Mouse (Mus musculus) forebrain, embryonic 13.5 days (tissue): ENCODE measurements around the gene Btg4. TPM values are rescaled to one million over a fixed set of nuclear protein-coding genes. Genes with fewer than 3 reads are reported as not detected.

ENCODE experiments used
- ATAC-seq: fragments of 200-750 bp; cut with Nextera tagmentation; 2 replicates; pipeline ENCODE4 v1.8.0; 2017
- H3K27ac ChIP-seq: fragments of 300-500 bp; sonication (generic); 2 replicates; pipeline ENCODE4 v1.5.1; 2015; ENCODE audit warnings: inconsistent platforms, mild to moderate bottlenecking, moderate library complexity
- H3K27me3 ChIP-seq: fragments of 300-500 bp; sonication (generic); 2 replicates; pipeline ENCODE4 v1.6.1; 2015; ENCODE audit warnings: mild to moderate bottlenecking, inconsistent platforms
- H3K36me3 ChIP-seq: fragments of 300-500 bp; sonication (generic); 2 replicates; pipeline ENCODE4 v1.6.1; 2015; ENCODE audit warnings: mild to moderate bottlenecking, inconsistent platforms; ENCODE audit not compliant: poor library complexity, severe bottlenecking
- H3K4me1 ChIP-seq: fragments of 300-500 bp; sonication (generic); 2 replicates; pipeline ENCODE4 v1.6.1; 2015; ENCODE audit warnings: inconsistent platforms
- H3K4me2 ChIP-seq: fragments of 300-500 bp; sonication (generic); 2 replicates; pipeline ENCODE4 v1.6.1; 2015; ENCODE audit warnings: inconsistent platforms, mild to moderate bottlenecking, moderate library complexity
- H3K4me3 ChIP-seq: fragments of 300-500 bp; sonication (generic); 2 replicates; pipeline ENCODE4 v1.5.1; 2015; ENCODE audit warnings: mild to moderate bottlenecking, inconsistent platforms
- H3K9ac ChIP-seq: fragments of 300-500 bp; sonication (generic); 2 replicates; pipeline ENCODE4 v1.6.1; 2015; ENCODE audit warnings: mild to moderate bottlenecking, inconsistent platforms
- H3K9me3 ChIP-seq: fragments of 300-500 bp; sonication (generic); replicated peaks from 2 replicates; pipeline ENCODE4 v1.6.1; 2016; ENCODE audit warnings: inconsistent platforms
- WGBS: fragments of 180-500 bp; shearing (Covaris S2); methylation state at CpG from one replicate; pipeline ENCODE4 v1.1.7; 2015; 5-methylcytosine and 5-hydroxymethylcytosine counted together
- polyA plus RNA-seq: library from polyadenylated mRNA; unstranded; fragments of >200 nt; fragmentation: Nextera tagmentation; extraction: Ambion mirVana; gene quantifications from 2 replicates; pipeline ENCODE4 v1.2.1, GENCODE M21; 2015

Gene Btg4
- polyA plus RNA-seq, 1 experiment from 2014 or later: not detected

DNA sequence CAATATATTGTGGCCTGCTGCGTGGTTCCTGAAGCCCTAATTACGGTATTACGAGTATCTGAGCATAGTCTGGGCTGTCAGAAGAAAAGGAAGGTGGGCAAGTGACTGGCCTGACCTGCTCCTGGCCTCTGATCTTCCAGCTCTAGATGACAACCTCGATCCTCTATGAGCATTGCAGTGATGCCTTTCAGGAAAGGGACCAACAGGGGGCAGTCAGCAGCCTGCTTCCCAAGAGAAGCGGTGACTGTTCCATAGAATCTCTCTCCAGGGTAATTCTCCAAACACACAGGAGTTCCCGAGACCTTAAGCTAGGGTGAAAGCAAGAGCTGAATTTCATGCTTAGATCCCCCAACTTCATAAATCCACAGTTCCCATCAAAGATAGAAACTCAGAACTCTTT lies 83.5 kb downstream of the Btg4 start:
- Histone ChIP-seq H3K4me2 (no peak overlapping the region), H3K9me3 (no peaks in the 10 kb centered on the region), H3K36me3 (no peaks in the 10 kb centered on the region), H3K27me3 (no peaks in the 10 kb centered on the region), H3K9ac (no peak overlapping the region), H3K4me3 (no peak overlapping the region), H3K4me1 (peaks cover 8% of the 10 kb centered on the region), H3K27ac (no peak overlapping the region)
- 71% methylated on average over 6 of the region's 6 CpGs for WGBS
- ATAC-seq: no peak

DNA sequence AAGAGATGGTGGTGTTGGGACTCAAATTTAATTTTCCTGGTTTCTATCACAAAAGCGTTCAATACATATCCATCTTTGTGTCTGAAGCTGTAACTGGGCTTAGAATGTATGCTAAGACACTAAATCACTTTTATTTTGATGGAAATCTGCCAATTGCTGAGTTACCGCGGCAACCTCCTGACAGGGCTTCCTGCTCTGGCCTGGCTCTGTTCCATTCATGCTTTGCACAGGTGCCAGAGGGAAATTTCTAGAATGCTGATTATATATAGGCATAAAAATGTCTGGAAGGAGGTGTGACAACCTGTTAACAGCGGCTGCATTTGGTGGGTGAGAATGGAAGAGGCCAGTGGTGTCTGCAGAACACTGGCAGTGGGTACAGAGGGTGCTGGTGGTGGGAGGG lies 85.8 kb downstream of the Btg4 start:
- H3K4me3 ChIP-seq: no peak overlapping the region
- H3K4me1 ChIP-seq: peaks cover 8% of the 10 kb centered on the region
- H3K36me3 ChIP-seq: no peaks in the 10 kb centered on the region
- 75% methylated on average over 4 of the region's 4 CpGs for WGBS
- no peaks in the 10 kb centered on the region for H3K27me3 ChIP-seq
- H3K9ac ChIP-seq: no peak overlapping the region
- ATAC-seq: no peak
- H3K9me3 ChIP-seq: no peaks in the 10 kb centered on the region
- H3K27ac ChIP-seq: no peak overlapping the region
- H3K4me2 ChIP-seq: no peak overlapping the region

DNA sequence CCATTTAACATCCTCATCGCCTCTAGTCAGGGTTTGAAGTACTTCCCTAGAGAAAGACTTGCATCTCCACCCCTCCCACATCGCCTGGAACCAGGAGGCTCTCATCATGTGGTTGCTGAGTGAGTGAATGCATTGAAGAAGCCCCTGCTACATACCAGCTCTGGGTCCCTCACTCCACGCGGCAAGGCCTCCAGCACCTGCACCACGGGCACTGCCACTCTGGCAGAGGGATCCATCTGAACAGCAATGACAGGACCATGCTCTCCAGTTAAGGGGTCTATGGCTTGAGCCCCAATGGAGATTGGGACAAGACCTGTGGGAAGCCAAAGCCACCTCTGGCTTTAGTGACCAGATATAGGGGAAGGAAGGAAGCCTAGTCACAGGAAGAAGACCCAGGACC lies 86.6 kb downstream of the Btg4 start:
- Histone ChIP-seq H3K27me3 (no peaks in the 10 kb centered on the region), H3K9me3 (no peaks in the 10 kb centered on the region), H3K9ac (no peak overlapping the region), H3K4me2 (no peak overlapping the region), H3K27ac (no peak overlapping the region), H3K4me1 (peaks cover 8% of the 10 kb centered on the region), H3K4me3 (no peak overlapping the region), H3K36me3 (no peaks in the 10 kb centered on the region)
- no peak for ATAC-seq
- 87% methylated on average over 5 of the region's 5 CpGs for WGBS

DNA sequence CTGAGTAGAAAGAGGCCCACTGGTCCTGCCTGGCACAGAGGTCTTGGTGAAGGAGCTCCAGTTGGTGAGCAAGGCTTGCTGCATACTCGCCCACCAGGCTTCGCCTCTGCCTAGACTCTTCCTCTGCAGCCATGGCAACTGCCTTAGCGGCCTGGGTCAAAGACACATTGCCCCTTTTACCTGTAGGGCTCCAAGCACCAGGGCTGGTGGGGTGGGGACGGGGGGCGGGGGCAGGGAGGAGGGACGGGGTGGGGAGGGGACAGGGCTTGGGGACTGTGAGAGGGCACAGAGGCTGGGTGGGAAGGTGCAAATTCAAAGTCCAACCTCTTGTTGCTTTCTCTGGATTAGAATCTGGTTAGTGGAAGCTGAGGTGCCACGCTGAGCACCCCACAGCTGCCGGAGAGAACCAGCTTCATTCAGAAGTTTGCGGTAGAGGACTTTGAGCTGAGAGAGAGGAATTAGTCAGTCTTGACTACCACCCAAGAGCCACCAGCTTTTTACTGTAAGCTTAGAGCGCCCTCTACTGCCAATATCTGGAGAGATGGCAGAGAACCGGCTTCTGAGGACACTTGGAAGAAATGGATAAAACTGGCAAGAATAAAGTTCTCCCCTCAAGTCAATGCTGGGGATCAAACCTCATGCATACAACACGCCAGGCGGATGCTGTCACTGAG lies 91.5 kb downstream of the Btg4 start:
- Histone ChIP-seq H3K4me2 (peak overlapping the region; percentile 22; the same call in 1 of the 2 replicates), H3K36me3 (no peaks in the 10 kb centered on the region), H3K9me3 (no peaks in the 10 kb centered on the region), H3K27me3 (no peaks in the 10 kb centered on the region), H3K4me1 (no peaks in the 10 kb centered on the region; the same call in 1 of the 2 replicates), H3K27ac (no peak overlapping the region), H3K4me3 (no peak overlapping the region), H3K9ac (no peak overlapping the region)
- WGBS: 21% methylated on average over 13 of the region's 13 CpGs
- ATAC-seq: peak; percentile 78

DNA sequence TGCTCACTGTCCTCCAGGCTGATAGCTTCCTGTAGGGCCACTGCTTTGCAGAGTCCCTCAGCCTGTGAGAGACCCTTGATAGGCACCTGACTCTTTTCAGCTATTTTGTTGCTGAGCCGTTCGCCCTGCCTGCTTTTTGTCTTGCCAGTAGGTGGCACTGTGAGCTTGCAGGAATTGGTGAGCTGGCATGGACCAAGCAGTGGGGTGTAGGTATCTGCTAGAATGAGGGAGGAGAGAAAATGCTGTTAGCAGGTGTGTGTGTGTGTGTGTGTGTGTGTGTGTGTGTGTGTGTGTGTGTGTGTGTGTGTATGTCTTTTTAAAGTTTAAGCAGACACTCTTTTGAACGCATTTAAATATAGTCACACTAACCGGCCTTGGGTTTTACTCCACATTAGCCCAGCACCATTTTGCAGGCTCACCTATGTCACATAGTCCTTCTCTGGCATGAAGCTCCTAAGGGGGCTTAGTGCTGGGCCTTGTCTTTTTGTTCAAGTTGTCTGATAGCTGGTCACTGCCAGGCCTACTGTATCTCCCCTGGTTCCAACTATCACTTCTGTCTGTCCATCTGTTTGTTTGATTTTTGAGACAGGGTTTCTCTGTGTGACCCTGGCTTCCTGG lies 101.2 kb downstream of the Btg4 start:
- peak; percentile 85 for ATAC-seq
- Histone ChIP-seq H3K9ac (no peak overlapping the region), H3K27ac (no peak overlapping the region), H3K27me3 (peaks cover 9% of the 10 kb centered on the region; the same call in 1 of the 2 replicates), H3K4me2 (no peak overlapping the region), H3K4me1 (no peaks in the 10 kb centered on the region; the same call in 1 of the 2 replicates), H3K9me3 (no peaks in the 10 kb centered on the region), H3K36me3 (no peaks in the 10 kb centered on the region), H3K4me3 (no peak overlapping the region)
- 33% methylated on average over 4 of the region's 4 CpGs for WGBS

DNA sequence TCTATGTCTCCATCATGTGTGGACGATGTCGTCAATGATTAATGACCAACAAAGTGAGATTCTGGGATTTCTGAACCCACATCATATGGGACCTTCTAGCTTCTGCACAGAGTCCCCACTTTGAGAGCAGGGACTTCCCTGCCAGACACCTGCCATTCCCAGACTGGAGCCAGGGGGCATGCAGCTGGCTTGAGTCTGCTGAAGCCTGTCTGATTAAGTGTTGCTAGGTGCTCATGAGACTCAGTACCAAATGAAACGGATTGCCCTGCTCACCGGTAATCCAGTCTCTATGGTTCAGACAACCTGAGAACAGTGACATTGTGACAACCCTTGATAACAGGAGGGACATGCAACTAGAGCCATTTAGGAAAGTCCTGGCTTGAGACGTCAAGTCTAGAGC lies 103.3 kb downstream of the Btg4 start:
- Histone ChIP-seq H3K4me1 (no peaks in the 10 kb centered on the region; the same call in 1 of the 2 replicates), H3K36me3 (no peaks in the 10 kb centered on the region), H3K27me3 (peaks cover 9% of the 10 kb centered on the region; the same call in 1 of the 2 replicates), H3K4me2 (no peak overlapping the region), H3K4me3 (no peak overlapping the region), H3K27ac (no peak overlapping the region), H3K9me3 (no peaks in the 10 kb centered on the region), H3K9ac (no peak overlapping the region)
- no peak for ATAC-seq
- 89% methylated on average over 5 of the region's 5 CpGs for WGBS

DNA sequence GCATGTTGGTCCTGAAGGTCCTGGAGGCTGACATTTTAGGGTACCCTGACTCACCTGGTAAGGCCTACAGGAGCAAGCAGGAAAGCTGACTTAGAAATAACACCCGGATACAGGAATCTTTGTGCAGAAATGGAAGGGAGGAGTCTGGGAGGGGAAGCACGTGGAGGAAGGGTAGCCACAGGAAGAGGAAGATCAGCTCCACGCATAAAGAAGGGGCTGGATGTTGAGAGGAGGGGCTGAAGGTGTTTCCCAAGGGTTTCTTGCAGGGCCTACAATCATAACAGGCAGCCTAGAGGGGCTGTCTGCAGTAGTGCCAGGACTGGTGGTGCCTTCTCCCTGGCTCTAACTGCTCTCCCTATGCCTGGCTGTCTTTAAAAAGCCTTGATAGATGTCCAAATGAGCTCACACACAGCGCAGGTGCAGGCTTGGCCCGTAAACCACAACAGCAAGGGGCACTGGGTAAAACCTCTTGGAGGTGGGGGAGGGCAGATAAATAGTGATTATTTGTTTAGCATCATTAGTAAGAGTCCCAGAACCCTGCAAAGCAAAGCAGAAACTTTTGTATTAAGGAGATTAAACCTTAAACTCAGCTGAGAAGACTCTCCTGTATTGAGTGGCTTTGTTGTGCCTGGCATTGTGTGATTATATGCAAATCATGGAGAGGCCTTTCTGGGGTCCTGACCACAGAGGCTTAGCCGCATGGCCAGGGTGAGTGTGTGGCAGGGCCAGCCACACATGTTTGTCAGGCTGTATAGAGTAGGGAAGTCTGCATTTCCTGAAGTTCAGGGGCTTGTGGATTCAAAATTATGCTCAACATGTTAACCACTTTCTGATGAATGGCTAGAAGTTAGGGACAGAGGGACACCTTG lies 104.8 kb downstream of the Btg4 start, which contains the start of gene Gm32742:
Gm32742 (minus strand) TSS at position 206 of the 869 bp plus-strand sequence.
- no peaks in the 10 kb centered on the region; the same call in 1 of the 2 replicates for H3K4me1 ChIP-seq
- no peak within 1 kb of the TSS for H3K4me2 ChIP-seq
- WGBS: 44% methylated on average over 6 of the region's 6 CpGs
- no peaks in the 10 kb centered on the region for H3K36me3 ChIP-seq
- ATAC-seq: 0 out of 2 replicates have a peak, but pooled peaks have one; percentile 6
- no peak within 1 kb of the TSS for H3K9ac ChIP-seq
- H3K4me3 ChIP-seq: no peak within 1 kb of the TSS
- H3K9me3 ChIP-seq: no peaks in the 10 kb centered on the region
- H3K27me3 ChIP-seq: 0 out of 2 replicates have a peak, but pooled peaks cover 7% of the 10 kb centered on the region
- H3K27ac ChIP-seq: no peak within 1 kb of the TSS

DNA sequence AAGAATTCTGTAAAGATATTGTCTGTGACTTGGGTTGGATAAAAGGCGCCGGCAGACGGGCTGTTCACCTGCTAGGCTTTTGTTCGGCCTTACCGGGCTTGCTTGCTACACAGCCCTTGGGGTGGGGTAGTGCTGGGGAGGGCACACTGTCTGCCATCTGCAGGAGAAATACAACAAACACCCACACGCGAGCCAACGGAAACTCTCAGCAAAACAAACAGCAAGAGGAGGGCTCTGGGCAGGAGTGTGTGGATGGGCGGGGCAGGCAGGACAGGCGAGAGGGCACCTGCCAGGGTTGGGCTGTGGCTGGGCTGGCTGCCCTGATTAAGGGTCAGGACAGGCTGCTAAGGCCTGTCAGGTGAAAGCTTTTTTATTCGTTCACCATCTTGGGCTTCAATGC lies 107.3 kb downstream of the Btg4 start:
- no peaks in the 10 kb centered on the region for H3K27me3 ChIP-seq
- WGBS: 52% methylated on average over 11 of the region's 11 CpGs
- H3K36me3 ChIP-seq: no peaks in the 10 kb centered on the region
- H3K4me1 ChIP-seq: no peaks in the 10 kb centered on the region; the same call in 1 of the 2 replicates
- no peak overlapping the region for H3K9ac ChIP-seq
- H3K4me3 ChIP-seq: no peak overlapping the region
- H3K9me3 ChIP-seq: no peaks in the 10 kb centered on the region
- ATAC-seq: no peak
- H3K4me2 ChIP-seq: no peak overlapping the region
- H3K27ac ChIP-seq: no peak overlapping the region

DNA sequence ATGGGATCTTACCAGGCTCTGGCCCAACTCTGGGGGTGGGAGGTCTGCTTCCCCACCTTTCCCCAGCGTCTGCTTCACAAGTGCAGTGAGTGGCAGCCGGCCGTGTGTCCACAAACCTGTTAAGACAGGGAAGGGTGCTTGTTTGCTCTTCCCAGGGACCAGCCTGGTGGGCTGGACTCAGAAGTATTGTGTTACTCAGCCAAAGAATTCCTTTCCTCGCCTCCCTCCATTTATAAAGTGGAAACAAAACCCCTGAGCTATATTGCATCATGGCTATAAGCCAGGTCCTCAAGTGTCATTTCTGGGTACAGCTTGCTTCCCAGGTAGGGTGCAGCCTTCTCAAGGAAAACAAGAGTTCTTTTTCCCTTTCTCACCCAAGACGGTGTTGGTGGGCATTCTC lies 108.0 kb downstream of the Btg4 start:
- Histone ChIP-seq H3K27ac (no peak overlapping the region), H3K9me3 (no peaks in the 10 kb centered on the region), H3K27me3 (no peaks in the 10 kb centered on the region), H3K4me3 (no peak overlapping the region), H3K36me3 (no peaks in the 10 kb centered on the region), H3K4me2 (no peak overlapping the region), H3K4me1 (no peaks in the 10 kb centered on the region; the same call in 1 of the 2 replicates), H3K9ac (no peak overlapping the region)
- no peak for ATAC-seq
- 72% methylated on average over 5 of the region's 5 CpGs for WGBS

DNA sequence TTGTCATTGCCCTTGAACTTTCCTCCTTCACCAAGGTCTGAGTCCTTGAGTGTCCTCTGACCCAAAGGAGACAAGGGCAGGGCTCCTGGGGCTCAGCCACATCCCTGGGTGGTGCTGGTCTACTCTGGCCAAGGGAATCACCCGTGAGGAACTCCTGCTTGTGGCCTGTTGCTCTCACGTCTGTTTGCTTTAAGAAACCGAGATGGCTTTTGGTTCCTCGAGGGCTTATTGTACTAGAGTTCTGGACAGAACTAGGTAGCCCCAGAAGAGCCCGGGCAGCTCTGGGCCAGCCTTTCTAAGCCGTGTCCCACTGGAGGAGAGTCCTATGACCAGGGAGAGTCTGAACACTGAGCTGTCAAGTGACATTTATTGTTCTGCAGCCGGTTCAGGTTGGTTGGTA lies 108.4 kb downstream of the Btg4 start:
- H3K4me3 ChIP-seq: no peak overlapping the region
- no peak overlapping the region for H3K27ac ChIP-seq
- no peaks in the 10 kb centered on the region for H3K9me3 ChIP-seq
- H3K4me1 ChIP-seq: no peaks in the 10 kb centered on the region; the same call in 1 of the 2 replicates
- H3K27me3 ChIP-seq: no peaks in the 10 kb centered on the region
- no peaks in the 10 kb centered on the region for H3K36me3 ChIP-seq
- 88% methylated on average over 7 of the region's 7 CpGs for WGBS
- no peak for ATAC-seq
- H3K4me2 ChIP-seq: no peak overlapping the region
- no peak overlapping the region for H3K9ac ChIP-seq
